Mouse (Mus musculus): ENCODE measurements around the gene Tradd. TPM values are rescaled to one million over a fixed set of nuclear protein-coding genes. Genes with fewer than 3 reads are reported as not detected.

Tradd gene
- polyA plus RNA-seq, 1 experiment from 2014 or later, result 22.9 TPM

- no peak for TF ChIP-seq CTCF (IDR thresholded peaks at IDR 0.05)
- POLR2A ChIA-PET, result interaction anchor here (1.2 to 1.3 kb wide), 2 partner anchors 15 to 95 kb away, joined by 3 read pairs; no protein-coding TSS in a partner anchor
- in situ Hi-C loops (cut with MboI; ENCODE audit: low pct_unique_long_range_greater_than_20kb), result no loop called here
Observed at GRCm38 (mm10) chr8:105224413-105225271, 39.8 kb downstream of the Tradd start, which contains the start of gene D230025D16Rik. Gene D230025D16Rik, plus strand, starts transcription at chr8:105225145.

DNA sequence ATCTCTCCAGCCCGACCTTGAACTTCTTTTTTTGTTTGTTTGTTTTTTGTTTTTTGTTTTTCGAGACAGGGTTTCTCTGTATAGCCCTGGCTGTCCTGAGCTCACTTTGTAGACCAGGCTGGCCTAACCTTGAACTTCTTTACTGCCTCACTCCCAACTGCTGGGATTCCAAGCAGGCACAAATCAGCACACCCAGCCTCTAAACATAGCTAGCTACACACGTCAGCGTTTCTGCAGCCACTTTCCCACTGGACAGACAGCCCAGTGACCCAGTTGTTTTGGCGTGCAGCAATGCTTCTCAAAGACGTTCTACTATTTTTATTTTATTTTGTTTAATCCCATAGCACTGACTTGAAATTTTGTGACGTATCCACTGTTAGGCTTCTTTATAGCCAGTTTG, 40.6 kb downstream of the Tradd start:
- TF ChIP-seq CTCF (IDR thresholded peaks at IDR 0.05), result no peak
- ATAC-seq, result no peak
- ChIA-PET CTCF (interaction anchor here (1.1 to 1.5 kb wide), 5 partner anchors 14 to 72 kb away, joined by 3 to 5 read pairs (median 3); partner anchors contain the start of gene Exoc3l), POLR2A (interaction anchor here (0.9 to 1.3 kb wide), 3 partner anchors 14 to 94 kb away, joined by 3 read pairs; no protein-coding TSS in a partner anchor)
- no peak for DNase-seq (ENCODE audit: low read depth, low spot score)
- in situ Hi-C loops (cut with MboI; ENCODE audit: low pct_unique_long_range_greater_than_20kb), result no loop called here
- no peaks in the 10 kb centered on the region for H3K27me3 ChIP-seq

More at GRCm38 (mm10) chr8:105224413-105225271, 39.8 kb downstream of the Tradd start, which contains the start of gene D230025D16Rik:
- peak; percentile 91 for ATAC-seq
- CTCF ChIA-PET, result interaction anchor here (1.1 to 1.2 kb wide), 3 partner anchors 14 to 72 kb away, joined by 3 to 5 read pairs (median 3); partner anchors contain the start of gene Exoc3l
- H3K27me3 ChIP-seq, result no peaks in the 10 kb centered on the region
- DNase-seq (ENCODE audit: low read depth, low spot score), result peak; percentile 71

- in situ Hi-C loops (cut with MboI; ENCODE audit: low pct_unique_long_range_greater_than_20kb), result loop anchor here (5.0 kb wide), 1 partner anchor 81 kb away; no protein-coding TSS in a partner anchor
- POLR2A ChIA-PET, result interaction anchor here (1.0 kb wide), 1 partner anchor 64 kb away, joined by 3 read pairs; no protein-coding TSS in a partner anchor
- no peaks in the 10 kb centered on the region for H3K27me3 ChIP-seq
- no peak for DNase-seq (ENCODE audit: low read depth, low spot score)
- TF ChIP-seq CTCF (IDR thresholded peaks at IDR 0.05), result peak; percentile 62
- CTCF ChIA-PET, result interaction anchor here (0.6 to 5.6 kb wide), 19 partner anchors 8 to 104 kb away, joined by 3 to 33 read pairs (median 4); no protein-coding TSS in a partner anchor
- no peak for ATAC-seq
Observed at GRCm38 (mm10) chr8:105217926-105218522, 46.4 kb downstream of the Tradd start.

DNA sequence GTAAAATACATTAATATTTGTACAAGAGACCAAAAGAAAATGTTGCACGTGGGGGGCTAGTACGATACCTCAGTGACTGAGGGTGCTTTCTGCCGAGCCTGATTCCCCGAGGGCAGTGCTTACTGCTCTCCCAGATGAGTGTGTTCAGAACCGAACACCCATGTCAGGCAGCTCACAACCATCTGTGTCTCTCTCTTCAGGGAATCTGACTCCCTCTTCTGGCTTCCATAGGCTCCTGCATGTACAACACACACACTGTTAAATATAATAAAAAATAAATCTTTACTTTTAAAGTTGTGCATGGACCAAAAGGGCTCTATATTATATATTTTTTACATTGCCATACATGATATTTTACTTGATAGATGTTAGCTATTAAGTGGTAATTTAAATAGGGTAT, 50.3 kb downstream of the Tradd start:
- ChIA-PET CTCF (interaction anchor here (1.0 to 2.5 kb wide), 7 partner anchors 12 to 93 kb away, joined by 3 to 14 read pairs (median 7); no protein-coding TSS in a partner anchor), POLR2A (interaction anchor here (0.6 kb wide), 1 partner anchor 578 kb away, joined by 3 read pairs; no protein-coding TSS in a partner anchor)
- no peak for ATAC-seq
- no peak for DNase-seq (ENCODE audit: low read depth, low spot score)
- H3K27me3 ChIP-seq, result no peaks in the 10 kb centered on the region
- in situ Hi-C loops (cut with MboI; ENCODE audit: low pct_unique_long_range_greater_than_20kb), result no loop called here
- peak; percentile 46 for TF ChIP-seq CTCF (IDR thresholded peaks at IDR 0.05)

DNA sequence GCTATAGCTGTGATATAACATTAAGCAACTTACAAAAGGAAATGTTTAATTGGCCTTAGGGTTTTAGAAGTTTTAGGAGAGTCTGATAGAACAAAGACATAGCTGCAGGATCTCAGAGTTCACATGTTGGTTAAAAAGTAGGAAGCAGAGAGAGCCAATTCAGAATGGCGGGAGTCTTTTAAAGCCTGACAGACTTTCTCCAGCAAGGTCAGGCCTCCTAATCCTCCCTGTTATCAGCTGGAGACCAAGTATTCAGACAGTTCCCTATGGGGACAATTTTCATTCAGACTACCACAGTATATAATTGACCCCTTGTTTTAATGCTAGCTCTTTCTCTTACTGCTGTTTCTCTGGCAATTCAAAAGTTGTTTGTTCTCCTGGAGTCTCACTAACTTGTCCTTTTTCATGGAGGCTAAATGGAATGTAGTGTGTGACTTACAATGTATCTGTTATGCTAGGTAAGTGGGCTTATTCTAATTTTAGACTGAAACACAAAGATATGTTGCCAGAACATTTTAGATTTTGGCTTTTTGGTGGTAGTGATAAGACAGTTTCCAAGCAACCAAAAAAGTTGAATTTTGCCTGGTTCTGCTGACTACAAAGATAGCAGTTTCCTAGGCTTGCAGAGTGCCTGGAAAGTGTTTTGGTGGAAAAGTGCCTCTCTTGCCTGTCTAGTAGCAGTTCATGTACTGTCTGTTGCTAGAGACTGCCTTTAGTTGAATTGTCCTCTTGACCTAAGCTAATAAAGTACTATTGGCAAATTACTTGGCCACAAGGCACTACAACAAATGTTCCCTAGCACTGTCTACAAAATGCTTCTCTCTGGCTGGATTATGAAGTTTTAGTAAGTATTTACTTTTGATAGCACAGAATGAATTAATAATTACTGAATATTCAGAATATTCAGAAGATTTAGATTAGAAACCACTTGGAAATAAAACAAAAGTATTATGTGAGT, 55.0 kb downstream of the Tradd start:
- TF ChIP-seq CTCF (IDR thresholded peaks at IDR 0.05), result no peak
- ChIA-PET CTCF (interaction anchor here (1.1 to 1.9 kb wide), 3 partner anchors 8 to 72 kb away, joined by 4 to 6 read pairs (median 4); no protein-coding TSS in a partner anchor), POLR2A (interaction anchor here (1.0 kb wide), 1 partner anchor 15 kb away, joined by 3 read pairs; no protein-coding TSS in a partner anchor)
- DNase-seq (ENCODE audit: low read depth, low spot score), result no peak
- H3K27me3 ChIP-seq, result no peaks in the 10 kb centered on the region
- in situ Hi-C loops (cut with MboI; ENCODE audit: low pct_unique_long_range_greater_than_20kb), result no loop called here
- no peak for ATAC-seq

Other genes with a start within 250 kb of the Tradd start
- not detected for gene Ces3a, start 216.0 kb downstream of the Tradd start, polyA plus RNA-seq (2021)
- not detected for gene Ces3b, start 180.9 kb downstream of the Tradd start, polyA plus RNA-seq (2021)
- not detected for gene Ces4a, start 132.8 kb downstream of the Tradd start, polyA plus RNA-seq (2021)
- 64.4 TPM for gene Cbfb, start 93.9 kb downstream of the Tradd start, polyA plus RNA-seq (2021)
- gene D230025D16Rik, start 39.5 kb downstream of the Tradd start, polyA plus RNA-seq (2021), result 23.1 TPM
- 2.1 TPM for gene B3gnt9, start 9.5 kb downstream of the Tradd start, polyA plus RNA-seq (2021)
- 12.6 TPM for gene Fbxl8, start within 50 bp of the Tradd start, polyA plus RNA-seq (2021)
- gene Hsf4, start 5.2 kb upstream of the Tradd start, polyA plus RNA-seq (2021), result 0.12 TPM
- 1.7 TPM for gene Nol3, start 11.5 kb upstream of the Tradd start, polyA plus RNA-seq (2021)
- gene 4931428F04Rik, start 25.3 kb upstream of the Tradd start, polyA plus RNA-seq (2021), result 10.7 TPM
- gene Exoc3l, start 31.5 kb upstream of the Tradd start, polyA plus RNA-seq (2021), result 2.4 TPM
- 72.6 TPM for gene E2f4, start 33.1 kb upstream of the Tradd start, polyA plus RNA-seq (2021)
- gene Elmo3, start 41.0 kb upstream of the Tradd start, polyA plus RNA-seq (2021), result 7.2 TPM
- 0.83 TPM for gene Lrrc29, start 61.7 kb upstream of the Tradd start, polyA plus RNA-seq (2021)
- gene Tmem208, start 61.7 kb upstream of the Tradd start, polyA plus RNA-seq (2021), result 64.8 TPM
- 41.7 TPM for gene Fhod1, start 83.3 kb upstream of the Tradd start, polyA plus RNA-seq (2021)
- 11.0 TPM for gene Slc9a5, start 84.2 kb upstream of the Tradd start, polyA plus RNA-seq (2021)
- gene Plekhg4, start 108.7 kb upstream of the Tradd start, polyA plus RNA-seq (2021), result 0.77 TPM
- gene Kctd19, start 148.9 kb upstream of the Tradd start, polyA plus RNA-seq (2021), result not detected
- not detected for gene Lrrc36, start 149.0 kb upstream of the Tradd start, polyA plus RNA-seq (2021)
- 2.7 TPM for gene Tppp3, start 206.9 kb upstream of the Tradd start, polyA plus RNA-seq (2021)
- 68.3 TPM for gene Zdhhc1, start 232.3 kb upstream of the Tradd start, polyA plus RNA-seq (2021)

Measured in Patski (cell line).